Comparison of ENCODE assay signal across 27 mouse cellular contexts in genomic region chr16:36651174-36651766, GRCm38 (mm10). TPM values are rescaled to one million over a fixed set of nuclear protein-coding genes. Genes with fewer than 3 reads are reported as not detected.
"Had no signal": no experiment of that assay in that cellular context is flagged by ENCODE, and none has a peak within 500 bp of the region (broad histone marks: within the 10 kb centered on the region; RNA-seq: fewer than 3 reads in every experiment).

No protein-coding gene starts in this region.

- H3K9ac ChIP-seq: heart, embryonic 12.5 days; hindbrain, embryonic 12.5 days; hindbrain, embryonic 14.5 days; kidney, embryonic 15.5 days; limb, embryonic 13.5 days; limb, embryonic 15.5 days; liver, embryonic 12.5 days; liver, embryonic 14.5 days had no signal

- H3K4me1 ChIP-seq: heart, embryonic 10.5 days; heart, embryonic 12.5 days; kidney, embryonic 15.5 days; limb, embryonic 13.5 days; limb, embryonic 15.5 days; liver, embryonic 12.5 days had no signal

- H3K36me3 ChIP-seq: heart, embryonic 10.5 days; heart, embryonic 12.5 days; hindbrain, embryonic 10.5 days; hindbrain, embryonic 12.5 days; kidney, embryonic 15.5 days; limb, embryonic 13.5 days; limb, embryonic 15.5 days; liver, embryonic 12.5 days had no signal

- ATAC-seq: hindbrain, embryonic 16.5 days; intestine, embryonic 16.5 days; liver, embryonic 12.5 days had no signal

- H3K9me3 ChIP-seq: heart, embryonic 10.5 days; heart, embryonic 12.5 days; hindbrain, embryonic 10.5 days; hindbrain, embryonic 12.5 days; kidney, embryonic 15.5 days; limb, embryonic 13.5 days; limb, embryonic 15.5 days; liver, embryonic 12.5 days had no signal

- H3K27ac ChIP-seq: heart, adult 2 months; heart, embryonic 10.5 days; hindbrain, embryonic 10.5 days; hindbrain, embryonic 12.5 days; hindbrain, embryonic 14.5 days; kidney, embryonic 15.5 days; kidney, postnatal 0 days; limb, embryonic 13.5 days; limb, embryonic 15.5 days; liver, embryonic 12.5 days; liver, embryonic 14.5 days had no signal

- H3K4me3 ChIP-seq: heart, adult 2 months; heart, embryonic 10.5 days; heart, embryonic 12.5 days; hindbrain, embryonic 10.5 days; hindbrain, embryonic 12.5 days; kidney, embryonic 15.5 days; limb, embryonic 13.5 days; limb, embryonic 15.5 days; liver, embryonic 12.5 days had no signal

- H3K4me2 ChIP-seq: heart, embryonic 12.5 days; hindbrain, embryonic 12.5 days; hindbrain, embryonic 14.5 days; kidney, embryonic 15.5 days; limb, embryonic 13.5 days; limb, embryonic 15.5 days; liver, embryonic 12.5 days had no signal

- DNase-seq: gastrocnemius, postnatal 14 days; gastrocnemius, postnatal 36 days; heart, adult 2 months; heart, postnatal 10 days; heart, postnatal 4 days; kidney, adult 11 months; kidney, adult 2 months; kidney, adult 9 months; kidney, postnatal 14 days; kidney, postnatal 36 days; layer of hippocampus, adult 9-11 months; layer of hippocampus, postnatal 36 days; left cerebral cortex, postnatal 4 days had no signal

- H3K27me3 ChIP-seq: heart, embryonic 12.5 days; hindbrain, embryonic 12.5 days; kidney, embryonic 15.5 days; limb, embryonic 13.5 days; limb, embryonic 15.5 days; liver, embryonic 12.5 days had no signal

RNA-seq across cellular contexts. Expression of gene Ildr1, which starts 42.5 kb away (rescaled TPM):
- total RNA-seq: gastrocnemius, postnatal 36 days; heart, adult 2 months; heart, postnatal 10 days; heart, postnatal 25 days; heart, postnatal 4 days had no signal
- polyA plus RNA-seq: heart, embryonic 12.5 days had no signal
